Mouse (Mus musculus) heart, postnatal 0 days (tissue): Measurements from ENCODE around the gene Arhgap45.

ENCODE experiments used
- CTCF ChIP-seq: IDR thresholded peaks from 2 replicates; pipeline ENCODE4 v1.5.1; 2016; ENCODE audit warnings: antibody characterized with exemption, control low read depth, low read depth
- EP300 ChIP-seq: IDR thresholded peaks from 2 replicates; pipeline ENCODE4 v1.6.1; 2016; ENCODE audit warnings: antibody characterized with exemption, low read depth

DNA sequence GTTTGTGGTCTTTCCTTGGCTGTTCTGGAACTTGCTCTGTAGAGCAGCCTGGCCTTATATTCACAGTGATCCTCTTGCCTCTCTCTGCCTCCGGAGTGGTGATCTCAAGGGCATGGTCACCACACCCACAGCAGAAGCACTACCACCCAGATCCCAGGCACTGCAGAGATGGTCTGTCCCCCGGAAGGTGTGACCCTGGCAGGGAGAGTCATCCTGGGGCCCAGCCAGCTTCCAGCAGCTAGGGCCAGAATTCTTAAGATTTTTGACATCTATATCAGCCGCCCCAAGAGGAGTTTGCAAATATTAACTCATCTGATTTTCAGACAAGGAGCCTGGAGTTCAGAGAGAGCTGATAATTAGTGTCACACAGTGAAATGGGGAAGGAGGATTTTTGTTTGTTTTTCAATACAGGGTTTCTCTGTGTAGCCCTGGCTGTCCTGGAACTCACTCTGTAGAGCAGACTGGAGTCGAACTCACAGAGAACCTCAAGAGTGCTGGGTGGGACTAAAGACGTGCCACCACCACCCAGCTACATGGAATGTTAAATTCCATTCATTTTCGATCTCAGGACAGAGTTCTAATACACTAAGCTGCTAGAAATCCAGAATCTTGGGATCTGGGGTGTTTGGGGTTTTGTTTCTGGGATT is 30.1 kb upstream of the Arhgap45 start:
- TF ChIP-seq CTCF (no peak), EP300 (no peak)
